Mouse (Mus musculus) small intestine, adult 2 months (tissue): ENCODE data around the gene Jak1. TPM values are rescaled to one million over a fixed set of nuclear protein-coding genes. Genes with fewer than 3 reads are reported as not detected.
A peak's percentile ranks its signal among the peaks of the same experiment; 100 is the strongest.

Source experiments
- H3K27ac ChIP-seq: fragments of 200-500 bp; 2 replicates; pipeline ENCODE4 v1.5.1; 2012; ENCODE audit warnings: low read depth, low read length, control low read depth, inconsistent platforms; ENCODE audit not compliant: insufficient read depth
- H3K27me3 ChIP-seq: fragments of 200-500 bp; 2 replicates; pipeline ENCODE4 v1.6.1; 2012; ENCODE audit warnings: mild to moderate bottlenecking, moderate library complexity, low read length, inconsistent platforms; ENCODE audit not compliant: control insufficient read depth, insufficient read depth
- H3K36me3 ChIP-seq: fragments of 200-500 bp; 2 replicates; pipeline ENCODE4 v1.6.1; 2012; ENCODE audit warnings: mild to moderate bottlenecking, low read length, control low read depth, inconsistent platforms; ENCODE audit not compliant: control insufficient read depth, insufficient read depth
- H3K4me1 ChIP-seq: fragments of 200-500 bp; 2 replicates; pipeline ENCODE4 v1.6.1; 2012; ENCODE audit warnings: low read length, inconsistent platforms, mixed read lengths; ENCODE audit not compliant: control insufficient read depth, insufficient read depth, insufficient read length
- H3K4me3 ChIP-seq: fragments of 200-500 bp; 2 replicates; pipeline ENCODE4 v1.5.1; 2012; ENCODE audit warnings: low read depth, mild to moderate bottlenecking, control low read depth, inconsistent platforms, low read length, moderate library complexity
- CTCF ChIP-seq: fragments of 200-500 bp; IDR thresholded peaks from 2 replicates; pipeline ENCODE4 v1.5.1; 2012; ENCODE audit warnings: low read depth, mild to moderate bottlenecking, control low read depth, inconsistent platforms, low read length, moderate library complexity, mixed read lengths; ENCODE audit not compliant: insufficient replicate concordance, insufficient read length; ENCODE audit errors: extremely low read depth
- POLR2A ChIP-seq: fragments of 200-500 bp; IDR thresholded peaks from 2 replicates; pipeline ENCODE4 v1.6.1; 2012; ENCODE audit warnings: low read depth, mild to moderate bottlenecking, control low read depth, inconsistent platforms, low read length, moderate library complexity
- WGBS: fragments of 180-500 bp; shearing (Covaris S2); methylation state at CpG from one replicate; pipeline ENCODE4 v1.1.7; 2018; 5-methylcytosine and 5-hydroxymethylcytosine counted together
- polyA plus RNA-seq: library from polyadenylated mRNA; depleted of rRNA; stranded (reverse); fragments of >200 nt; gene quantifications from 2 replicates; pipeline ENCODE4 v1.2.3, GENCODE M21; 2012

Gene Jak1
- polyA plus RNA-seq, 1 experiment: 19.6 TPM

GRCm38 (mm10) chr4:101179836-101180235 is 85.2 kb downstream of the Jak1 start:
- TF ChIP-seq POLR2A (no peak), CTCF (no peak)
- no peak overlapping the region for H3K27ac ChIP-seq
- WGBS: 72% methylated on average over 6 of the region's 6 CpGs
- H3K4me1 ChIP-seq: no peaks in the 10 kb centered on the region; the same call in none of the 2 replicates
- peaks cover 51% of the 10 kb centered on the region for H3K36me3 ChIP-seq
- H3K27me3 ChIP-seq: no peaks in the 10 kb centered on the region
- no peak overlapping the region for H3K4me3 ChIP-seq

DNA sequence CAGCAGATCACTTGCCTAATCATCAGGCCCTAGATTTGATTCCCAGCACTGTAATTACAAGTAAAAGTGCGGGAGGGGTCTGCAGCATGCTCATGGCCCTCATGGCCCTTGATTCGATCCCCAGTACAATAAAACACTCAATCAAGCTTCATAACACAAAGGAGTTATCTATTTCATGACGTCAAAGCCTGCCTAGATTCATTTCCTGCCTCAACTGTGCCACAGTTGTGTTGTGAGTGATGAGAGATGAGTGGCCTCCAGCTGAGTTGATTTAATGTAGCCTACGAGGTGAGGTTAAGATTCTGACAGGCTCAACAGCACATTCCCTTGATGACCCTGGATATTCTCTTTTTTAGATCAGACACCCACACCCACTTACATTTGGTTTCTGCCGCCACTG is 86.0 kb downstream of the Jak1 start:
- no peaks in the 10 kb centered on the region; the same call in none of the 2 replicates for H3K4me1 ChIP-seq
- TF ChIP-seq CTCF (no peak), POLR2A (no peak)
- 77% methylated on average over 5 of the region's 5 CpGs for WGBS
- peaks cover 53% of the 10 kb centered on the region for H3K36me3 ChIP-seq
- H3K27me3 ChIP-seq: no peaks in the 10 kb centered on the region
- H3K27ac ChIP-seq: no peak overlapping the region
- H3K4me3 ChIP-seq: no peak overlapping the region

DNA sequence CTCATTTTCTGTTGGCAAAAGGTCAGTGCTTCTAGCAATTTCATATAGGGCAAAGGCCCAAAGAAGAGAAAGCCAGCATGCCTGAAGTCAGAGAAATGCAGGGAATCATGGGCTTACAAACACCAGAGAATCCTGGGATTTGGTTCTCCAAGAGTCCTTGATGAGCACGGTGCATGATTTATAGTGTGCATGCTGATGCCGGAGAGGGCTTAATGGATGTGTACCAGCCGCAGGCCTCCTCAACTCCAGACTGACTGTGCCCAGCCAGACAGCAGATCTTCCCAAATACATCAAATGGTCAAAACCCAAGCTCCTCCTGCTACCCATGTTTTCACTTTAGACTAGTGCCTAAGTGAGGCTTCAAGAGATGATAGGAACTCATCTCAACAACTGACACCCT is 87.3 kb downstream of the Jak1 start:
- H3K27ac ChIP-seq: no peak overlapping the region
- no peak for TF ChIP-seq POLR2A
- no peak for TF ChIP-seq CTCF
- no peaks in the 10 kb centered on the region for H3K27me3 ChIP-seq
- H3K36me3 ChIP-seq: peaks cover 52% of the 10 kb centered on the region
- no peak overlapping the region for H3K4me3 ChIP-seq
- H3K4me1 ChIP-seq: no peaks in the 10 kb centered on the region; the same call in 1 of the 2 replicates
- WGBS: 88% methylated on average over 3 of the region's 3 CpGs

GRCm38 (mm10) chr4:101176123-101176522 is 89.0 kb downstream of the Jak1 start:
- Histone ChIP-seq H3K4me3 (no peak overlapping the region), H3K36me3 (peaks cover 53% of the 10 kb centered on the region), H3K27ac (no peak overlapping the region), H3K27me3 (no peaks in the 10 kb centered on the region), H3K4me1 (no peaks in the 10 kb centered on the region)
- TF ChIP-seq POLR2A: no peak
- 82% methylated on average over 6 of the region's 6 CpGs for WGBS

DNA sequence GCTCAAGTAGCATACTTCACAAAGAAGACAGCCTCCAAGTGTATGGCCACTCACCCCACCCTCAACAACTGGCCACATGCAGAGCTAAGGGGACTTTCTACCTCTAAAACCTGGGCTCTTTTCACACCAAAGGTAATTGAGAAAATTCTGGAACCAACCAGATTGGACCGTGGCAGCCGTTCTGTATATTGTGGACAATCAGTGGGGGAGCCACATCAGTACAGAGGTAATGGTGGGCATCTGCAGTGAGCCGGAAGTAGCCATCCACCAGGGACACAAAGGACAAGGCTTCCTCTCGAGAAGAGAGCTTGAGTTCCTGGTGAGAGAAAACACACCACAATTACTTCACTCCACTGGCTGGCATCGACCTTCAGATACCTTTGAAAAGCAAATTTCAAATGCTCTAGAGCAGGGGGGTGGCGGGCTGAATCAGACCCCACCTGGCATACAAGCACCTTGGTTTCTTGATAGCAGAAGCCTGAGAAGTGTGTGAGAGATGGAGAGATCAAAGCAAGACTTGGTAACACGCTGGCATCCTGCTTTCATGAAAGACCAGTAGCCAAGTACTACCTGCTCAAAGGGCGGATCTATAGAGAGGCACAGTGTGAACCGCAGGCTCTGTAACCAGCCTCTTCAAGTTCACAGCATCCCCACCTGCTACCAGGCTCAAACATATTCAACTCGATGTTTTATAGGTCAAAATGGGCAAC is 90.0 kb downstream of the Jak1 start:
- peaks cover 55% of the 10 kb centered on the region for H3K36me3 ChIP-seq
- H3K4me1 ChIP-seq: no peaks in the 10 kb centered on the region
- WGBS: 91% methylated on average over 10 of the region's 10 CpGs
- H3K4me3 ChIP-seq: no peak overlapping the region
- no peak overlapping the region for H3K27ac ChIP-seq
- TF ChIP-seq POLR2A: no peak
- TF ChIP-seq CTCF: no peak
- no peaks in the 10 kb centered on the region for H3K27me3 ChIP-seq

DNA sequence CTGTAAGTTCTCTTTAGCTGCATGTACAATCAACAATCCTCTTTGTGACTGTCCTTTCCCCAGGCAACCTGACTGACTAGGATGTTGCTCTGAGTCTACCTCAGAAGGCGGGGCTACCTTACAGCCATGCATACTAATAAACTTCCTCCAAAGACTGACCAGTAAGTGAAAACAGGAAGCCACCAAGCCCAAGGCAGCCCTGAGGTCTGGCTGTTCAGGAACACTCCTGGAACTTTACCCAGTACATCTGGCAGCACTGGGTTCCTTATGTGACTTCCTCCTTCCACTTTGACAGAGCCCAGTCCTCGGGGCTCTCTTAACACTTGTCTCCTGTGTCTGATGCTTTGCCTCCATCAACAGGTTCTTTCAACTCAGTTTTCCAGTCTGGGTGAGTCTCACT is 92.3 kb downstream of the Jak1 start:
- no peak overlapping the region for H3K4me3 ChIP-seq
- H3K4me1 ChIP-seq: no peaks in the 10 kb centered on the region
- H3K27ac ChIP-seq: no peak overlapping the region
- WGBS: 54% methylated on average over 2 of the region's 2 CpGs
- H3K36me3 ChIP-seq: peaks cover 57% of the 10 kb centered on the region
- no peaks in the 10 kb centered on the region for H3K27me3 ChIP-seq
- TF ChIP-seq CTCF (no peak), POLR2A (no peak)

DNA sequence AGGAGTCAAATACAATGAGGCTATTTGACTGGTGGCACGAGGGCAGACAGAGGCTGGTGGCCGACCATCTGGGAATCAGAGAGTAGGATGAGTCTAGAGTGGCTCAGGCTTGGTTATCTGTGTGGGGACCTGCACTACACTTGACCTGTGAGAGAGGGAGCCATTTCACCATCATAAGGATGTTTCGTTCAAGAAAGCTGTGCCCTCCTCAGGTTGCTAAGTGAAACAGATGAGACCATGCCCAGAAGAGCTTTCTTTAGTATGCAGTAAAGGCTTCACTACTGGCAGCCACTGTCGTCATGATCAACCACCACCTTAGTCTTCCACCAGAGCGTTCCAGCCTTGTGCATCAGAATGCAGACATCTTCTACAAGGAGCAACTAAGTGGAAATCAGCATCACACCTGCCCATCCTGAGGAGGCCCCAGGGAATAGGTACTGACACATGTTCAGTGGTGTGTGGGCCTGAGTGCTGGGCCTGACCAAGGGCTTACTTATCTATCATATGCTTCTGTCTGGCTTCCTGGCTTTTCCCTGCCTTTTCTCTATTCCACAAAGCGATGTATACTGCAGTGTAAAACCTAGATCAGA is 96.8 kb downstream of the Jak1 start:
- Histone ChIP-seq H3K4me1 (no peaks in the 10 kb centered on the region), H3K27ac (no peak overlapping the region), H3K36me3 (peaks cover 67% of the 10 kb centered on the region), H3K27me3 (no peaks in the 10 kb centered on the region), H3K4me3 (no peak overlapping the region)
- WGBS: 49% methylated on average over 6 of the region's 6 CpGs
- TF ChIP-seq CTCF: peak; percentile 14; the same call in 1 of the 2 replicates
- no peak for TF ChIP-seq POLR2A

GRCm38 (mm10) chr4:101167777-101168176 is 97.3 kb downstream of the Jak1 start:
- no peak overlapping the region for H3K27ac ChIP-seq
- H3K27me3 ChIP-seq: no peaks in the 10 kb centered on the region
- H3K4me1 ChIP-seq: no peaks in the 10 kb centered on the region
- no peak for TF ChIP-seq CTCF
- no peak for TF ChIP-seq POLR2A
- peaks cover 69% of the 10 kb centered on the region for H3K36me3 ChIP-seq
- WGBS: 91% methylated on average over 1 of the region's 1 CpGs
- no peak overlapping the region for H3K4me3 ChIP-seq
